Mouse (Mus musculus) urinary bladder, postnatal 36 days (tissue): ENCODE results near the gene Ezh2.
"Not testable (repeated sequence)": the region's sequence is repeated elsewhere in the genome, so short reads cannot be mapped to it uniquely, and the experiment has no call there.

Experiments used
- DNase-seq, 2 experiments: peaks; one replicate each; pipeline ENCODE4 v3.0.0; 2022; ENCODE audit warnings: low spot score in 2 of 2, mixed read lengths in 1 of 2

Ezh2 gene

GRCm38 (mm10) chr6:47594926-47595623 lies at the start of gene Ezh2:
TSS of gene Ezh2 (minus strand) at chr6:47595341.
- DNase-seq = peak; percentile 97 to 98

GRCm38 (mm10) chr6:47636527-47637076 lies 41.5 kb upstream of the Ezh2 start:
- no peak for DNase-seq

- DNase-seq = no peak
These were observed 40.9 kb upstream of the Ezh2 start for GRCm38 (mm10) chr6:47635995-47636526.

DNA sequence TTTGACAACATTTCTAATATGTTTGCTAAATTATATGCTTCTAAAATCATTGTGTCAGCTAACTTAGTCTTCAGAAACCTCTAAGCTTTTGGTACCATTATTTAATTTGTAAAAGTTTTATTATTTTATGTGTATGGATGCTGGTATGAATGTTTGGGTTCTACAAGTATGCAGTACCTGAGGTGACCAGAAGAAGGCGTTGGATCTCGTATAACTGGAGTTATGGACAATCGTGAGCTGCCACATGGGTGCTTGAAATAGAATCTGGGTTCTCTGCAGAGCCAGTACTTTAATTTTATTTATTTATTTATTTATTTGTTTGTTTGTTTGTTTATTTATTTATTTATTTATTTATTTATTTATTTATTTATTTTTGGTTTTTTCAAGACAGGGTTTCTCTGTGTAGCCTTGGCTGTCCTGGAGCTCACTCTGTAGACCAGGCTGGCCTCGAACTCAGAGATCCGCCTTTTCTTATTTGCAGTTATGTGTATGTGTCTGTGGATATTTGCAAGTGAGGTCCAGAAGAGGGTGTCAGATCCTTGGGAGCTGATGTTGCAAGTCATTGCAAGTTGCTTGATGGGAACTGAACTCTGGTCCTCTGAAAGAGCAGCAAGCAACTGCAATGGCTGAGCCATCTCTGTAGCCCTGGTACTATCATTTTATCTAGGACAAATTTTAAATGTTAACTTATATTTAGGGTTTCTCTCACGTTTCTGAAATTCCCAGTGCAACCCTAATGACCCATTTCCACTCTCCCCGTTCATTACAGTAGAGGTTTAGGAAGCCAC lies 40.3 kb upstream of the Ezh2 start:
- DNase-seq = no peak

- no peak for DNase-seq
These were observed 38.3 kb upstream of the Ezh2 start for GRCm38 (mm10) chr6:47633467-47633866.

DNA sequence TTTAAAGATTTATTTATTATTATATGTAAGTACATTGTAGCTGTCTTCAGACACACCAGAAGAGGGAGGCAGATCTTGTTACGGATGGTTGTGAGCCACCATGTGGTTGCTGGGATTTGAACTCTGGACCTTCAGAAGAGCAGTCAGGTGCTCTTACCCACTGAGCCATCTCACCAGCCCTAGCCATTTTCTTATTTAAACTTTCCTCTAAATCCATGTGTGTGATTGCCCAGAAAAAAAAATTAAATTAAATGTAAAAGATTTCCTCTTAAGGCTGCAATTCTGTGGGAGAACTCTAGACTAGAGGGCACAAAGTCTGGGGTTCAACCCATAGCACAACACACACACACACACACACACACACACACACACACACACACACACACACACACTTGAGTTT lies 34.9 kb upstream of the Ezh2 start:
- not testable (repeated sequence) for DNase-seq

- no peak for DNase-seq
These were observed 32.8 kb upstream of the Ezh2 start for GRCm38 (mm10) chr6:47627978-47628377.

DNA sequence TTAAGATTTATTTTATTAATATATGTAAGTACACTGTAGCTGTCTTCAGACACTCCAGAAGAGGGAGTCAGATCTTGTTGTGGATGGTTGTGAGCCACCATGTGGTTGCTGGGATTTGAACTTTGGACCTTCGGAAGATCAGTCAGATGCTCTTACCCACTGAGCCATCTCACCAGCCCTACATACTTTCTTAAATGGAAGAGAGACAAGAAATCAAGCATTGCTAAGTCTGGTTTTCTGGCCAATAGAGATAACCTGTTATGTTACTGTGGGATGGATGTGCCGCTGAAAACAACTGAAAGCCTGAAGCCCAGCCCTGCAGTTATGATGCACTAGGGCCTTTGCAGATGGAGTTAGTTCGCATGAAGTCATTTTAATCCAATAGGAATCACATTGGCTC lies 31.8 kb upstream of the Ezh2 start:
- not testable (repeated sequence) for DNase-seq

- DNase-seq = no peak
These were observed 25.9 kb upstream of the Ezh2 start for GRCm38 (mm10) chr6:47621039-47621438.

DNA sequence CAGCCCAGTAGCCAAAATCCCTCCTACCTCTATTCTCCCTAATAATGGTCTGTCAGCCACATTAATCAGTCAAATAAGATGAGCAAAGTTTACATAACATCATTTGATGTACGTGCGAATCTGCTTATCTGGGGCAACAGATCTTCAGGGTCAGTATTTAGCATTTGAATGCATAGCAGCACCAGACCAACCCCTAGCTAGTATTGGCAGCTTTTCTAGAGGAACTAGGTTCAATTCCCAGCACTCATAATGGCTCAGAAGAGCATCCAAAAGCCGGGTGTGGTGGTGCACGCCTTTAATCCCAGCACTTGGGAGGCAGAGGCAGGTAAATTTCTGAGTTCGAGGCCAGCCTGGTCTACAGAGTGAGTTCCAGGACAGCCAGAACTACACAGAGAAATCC lies 13.2 kb upstream of the Ezh2 start:
- DNase-seq = not testable (repeated sequence)

DNA sequence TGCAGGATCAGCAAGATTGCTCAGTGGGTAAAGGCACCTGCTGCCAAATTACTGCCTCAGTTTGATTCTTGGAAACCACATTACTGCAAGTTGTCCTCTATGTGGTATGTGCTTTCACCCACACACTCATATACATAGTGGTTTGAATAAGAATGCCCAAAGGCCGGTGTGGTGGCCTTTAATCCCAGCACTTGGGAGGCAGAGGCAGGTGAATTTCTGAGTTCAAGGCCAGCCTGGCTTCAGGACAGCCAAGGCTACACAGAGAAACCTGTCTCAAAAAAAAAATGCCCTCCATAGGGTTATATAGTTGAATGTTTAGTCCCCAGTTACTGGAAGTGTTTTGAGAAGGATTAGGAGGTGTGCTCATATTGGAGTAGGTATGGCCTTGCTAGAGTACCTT lies 6.8 kb upstream of the Ezh2 start:
- DNase-seq = no peak

DNA sequence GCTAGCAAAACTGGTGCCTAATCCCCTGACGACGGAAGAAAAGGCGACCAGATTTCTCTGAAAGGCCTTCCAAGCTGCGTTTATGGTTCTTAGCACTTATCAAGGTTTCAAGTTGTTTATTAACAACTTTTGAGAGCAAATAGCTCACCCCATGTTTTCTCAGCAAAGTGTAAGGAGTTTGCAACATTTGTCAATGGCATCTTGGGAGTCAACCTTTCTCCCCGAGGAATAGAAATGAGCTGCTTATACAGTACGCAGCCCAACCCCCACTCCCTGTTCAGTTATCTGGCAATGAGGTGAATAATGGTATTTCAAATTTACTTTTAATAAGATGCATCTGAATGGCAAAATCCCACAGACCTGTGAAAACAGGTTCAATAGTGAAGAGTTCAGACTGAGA lies 555 bp upstream of the Ezh2 start:
- no peak for DNase-seq

GRCm38 (mm10) chr6:47594141-47594835 lies 853 bp downstream of the Ezh2 start:
- DNase-seq = peak; percentile 61 to 69

DNA sequence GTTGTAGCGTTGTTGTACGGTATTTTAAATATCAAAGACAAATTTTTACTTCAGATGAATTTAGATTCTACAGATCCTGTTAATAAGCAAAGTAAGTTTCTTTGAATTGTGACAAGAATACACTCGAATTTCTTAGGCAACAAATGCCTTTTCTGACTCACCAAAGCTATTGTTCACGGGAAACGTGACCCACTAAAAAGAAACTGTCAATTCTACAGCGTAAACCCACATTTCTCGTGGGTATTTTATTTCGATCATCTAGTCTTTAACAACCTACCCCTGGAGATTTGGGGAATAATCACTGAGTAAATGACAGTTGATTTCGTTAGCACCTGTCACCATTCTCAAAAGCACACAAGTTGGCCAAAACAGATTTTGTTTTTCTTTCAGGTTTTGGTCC lies 1.6 kb downstream of the Ezh2 start:
- DNase-seq = no peak

GRCm38 (mm10) chr6:47587332-47587731 lies 7.8 kb downstream of the Ezh2 start:
- not testable (repeated sequence) for DNase-seq

GRCm38 (mm10) chr6:47572887-47573286 lies 22.3 kb downstream of the Ezh2 start:
- no peak for DNase-seq

DNA sequence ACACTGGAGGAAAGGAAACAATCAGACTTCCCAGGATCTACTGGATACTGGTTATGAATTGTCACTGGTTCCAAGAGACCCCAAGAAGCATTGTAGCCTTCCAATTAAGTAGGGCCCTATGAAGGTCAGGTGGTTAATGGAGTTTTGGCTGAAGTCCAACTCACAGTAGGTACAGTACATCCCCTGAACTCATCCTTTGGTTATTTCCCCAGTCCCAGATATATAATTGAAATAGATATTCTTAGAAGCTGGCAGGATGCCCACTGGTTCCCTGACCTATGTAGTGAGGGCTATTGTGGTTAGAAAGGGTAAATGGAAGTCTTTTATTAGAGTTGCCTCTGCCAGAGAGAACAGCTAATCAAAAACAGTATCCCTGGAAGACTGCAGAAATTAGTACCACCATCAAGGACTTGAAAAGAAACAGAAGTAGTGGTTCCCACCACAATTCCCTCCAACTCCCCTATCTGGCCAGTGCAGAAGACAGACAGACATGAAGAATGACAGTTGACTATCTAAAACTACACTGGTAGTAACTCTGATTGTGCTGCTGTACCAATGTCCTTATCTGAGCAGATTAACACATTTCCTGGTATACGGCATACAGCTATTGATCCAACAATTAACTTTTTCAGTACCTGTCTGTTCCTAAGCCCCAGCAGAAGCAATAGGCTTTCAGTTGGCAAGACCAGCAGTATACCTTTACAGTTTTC lies 29.7 kb downstream of the Ezh2 start:
- DNase-seq = no peak

DNA sequence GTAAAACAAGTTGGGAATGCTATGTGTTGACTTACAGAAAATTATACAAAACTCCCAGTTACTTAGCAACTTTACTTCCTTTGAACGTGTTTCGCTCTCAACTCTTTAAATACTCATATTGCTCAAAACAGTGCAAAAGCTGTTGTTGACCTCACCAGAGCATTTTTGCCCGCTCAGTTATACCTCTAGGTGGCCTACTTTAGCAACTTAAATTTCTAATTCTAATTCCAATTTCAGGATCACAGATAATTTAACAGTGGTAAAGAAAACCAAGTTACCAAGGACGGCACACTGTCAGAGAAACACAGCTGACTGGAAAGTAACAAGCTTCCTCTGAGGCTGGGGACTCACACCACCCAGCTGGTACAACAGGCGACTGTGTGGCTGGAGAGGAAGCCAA lies 33.7 kb downstream of the Ezh2 start:
- DNase-seq = no peak

GRCm38 (mm10) chr6:47560846-47561245 lies 34.3 kb downstream of the Ezh2 start:
- no peak for DNase-seq

GRCm38 (mm10) chr6:47560407-47560806 lies 34.7 kb downstream of the Ezh2 start:
- DNase-seq = no peak

GRCm38 (mm10) chr6:47559287-47559686 lies 35.9 kb downstream of the Ezh2 start:
- DNase-seq = no peak
